Mouse (Mus musculus) right cerebral cortex, postnatal 4 days (tissue): ENCODE measurements around the gene Cers2.
"Not testable (repeated sequence)": the region's sequence is repeated elsewhere in the genome, so short reads cannot be mapped to it uniquely, and the experiment has no call there.

Source experiments
- DNase-seq: peaks from one replicate; pipeline ENCODE4 v3.0.0-alpha.2; 2022

Cers2 gene

GRCm38 (mm10) chr3:95319110-95319509, 4.5 kb downstream of the Cers2 start:
- DNase-seq: no peak

- DNase-seq: no peak
Measured at GRCm38 (mm10) chr3:95319701-95320625, 5.4 kb downstream of the Cers2 start.

DNA sequence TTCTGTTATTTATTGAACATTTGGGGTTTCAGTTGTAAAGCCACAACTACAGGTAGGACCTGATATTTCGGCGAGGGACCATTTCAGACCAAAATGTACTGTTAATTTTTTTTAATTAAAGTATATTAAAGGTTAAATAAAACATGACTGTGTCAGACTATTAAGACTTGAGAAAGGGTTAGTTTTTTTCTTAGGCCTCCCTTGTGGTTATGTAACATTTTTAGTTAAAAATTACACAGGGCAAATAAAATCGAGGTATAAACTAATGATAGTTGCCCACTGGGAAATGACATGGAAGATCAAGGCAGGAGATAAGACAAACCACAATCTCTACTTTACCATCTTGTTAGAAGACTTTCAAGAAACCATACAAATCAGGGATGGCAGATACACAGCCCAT, 8.8 kb downstream of the Cers2 start:
- DNase-seq: no peak

- DNase-seq: no peak
Measured at GRCm38 (mm10) chr3:95324454-95325144, 10.0 kb downstream of the Cers2 start.

DNA sequence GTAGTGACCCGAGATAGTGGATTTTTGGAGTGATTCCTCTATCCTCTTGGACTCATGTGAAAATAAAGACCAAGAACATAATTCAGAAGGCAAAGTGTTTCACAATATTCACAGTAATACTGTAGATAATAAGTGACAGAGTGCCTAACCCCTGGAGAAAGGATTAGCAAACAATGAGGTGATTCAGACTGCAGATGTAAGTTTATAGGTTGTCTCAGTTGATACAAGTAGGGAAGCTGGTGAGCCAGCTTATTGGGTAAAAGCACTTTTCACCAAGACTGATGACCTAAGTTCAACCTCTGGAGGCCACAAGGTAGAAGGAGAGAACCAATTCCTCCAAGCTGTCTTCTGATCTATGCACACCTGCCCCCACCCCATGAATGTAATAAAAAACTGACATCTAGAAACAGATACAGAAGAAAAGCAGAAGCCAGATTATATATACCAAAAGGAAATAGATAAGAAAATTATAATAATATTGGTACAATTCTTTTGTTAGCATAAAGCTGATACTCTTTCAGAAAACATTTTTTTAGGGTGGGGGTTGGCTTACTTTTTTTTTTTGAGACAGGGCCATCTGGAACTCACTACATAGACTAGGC, 14.3 kb downstream of the Cers2 start:
- no peak for DNase-seq

DNA sequence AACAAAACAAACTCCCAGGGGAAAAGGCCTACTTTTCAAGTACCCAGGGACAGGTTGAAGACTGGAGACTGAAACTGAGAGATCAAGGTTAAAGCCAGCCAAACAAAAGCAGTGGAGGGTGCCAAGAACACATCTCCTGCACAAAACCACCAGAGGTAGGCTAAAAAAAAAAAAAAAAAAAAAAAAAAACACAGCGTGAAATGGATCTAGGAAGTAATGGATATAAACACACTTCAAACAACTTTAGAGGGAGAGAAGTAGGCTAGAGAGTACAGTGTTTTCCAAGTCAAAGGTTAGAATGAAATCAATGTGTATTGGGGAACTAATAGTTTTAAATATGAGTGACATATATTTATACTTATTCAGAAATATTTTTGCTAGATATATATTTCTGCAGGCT, 16.9 kb downstream of the Cers2 start:
- no peak for DNase-seq

DNA sequence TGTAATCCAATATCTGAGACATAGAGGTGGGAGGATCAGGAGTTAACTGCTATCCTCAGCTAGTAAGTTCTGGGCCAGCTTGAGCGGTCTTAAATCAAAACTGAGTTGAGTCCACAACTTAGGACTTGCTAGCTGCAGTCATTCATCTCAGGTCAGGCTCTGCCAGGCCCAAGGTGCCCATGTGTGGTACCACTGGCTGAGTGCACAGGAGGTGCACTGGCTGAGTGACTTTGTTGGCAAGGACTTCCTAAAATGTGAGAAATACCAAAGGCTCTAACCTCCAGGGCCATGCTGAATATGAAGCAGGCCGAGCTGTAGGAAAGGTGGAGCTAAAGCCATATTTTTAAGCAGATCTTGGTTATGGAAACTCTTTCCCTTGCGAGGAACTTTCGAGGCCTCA, 22.8 kb downstream of the Cers2 start:
- DNase-seq: no peak

DNA sequence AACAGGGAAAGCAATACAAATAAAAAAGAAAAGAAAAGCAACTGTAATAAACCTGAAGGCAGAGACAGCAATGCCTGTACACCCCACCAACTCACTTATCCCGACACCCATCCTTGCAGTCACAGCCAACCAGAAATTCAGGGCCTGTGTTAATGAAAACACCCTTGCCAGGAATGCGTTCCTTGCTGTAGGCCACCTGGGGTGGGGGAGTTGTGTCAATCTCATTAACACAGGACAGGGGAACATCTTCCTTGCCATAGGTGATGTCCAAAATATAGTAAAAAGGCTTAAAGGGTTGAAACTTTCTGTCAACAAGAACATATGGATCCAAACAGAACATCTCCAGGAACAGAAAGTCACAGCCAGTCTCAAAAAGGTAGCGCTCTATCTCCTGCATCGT, 23.7 kb downstream of the Cers2 start:
- no peak for DNase-seq

DNA sequence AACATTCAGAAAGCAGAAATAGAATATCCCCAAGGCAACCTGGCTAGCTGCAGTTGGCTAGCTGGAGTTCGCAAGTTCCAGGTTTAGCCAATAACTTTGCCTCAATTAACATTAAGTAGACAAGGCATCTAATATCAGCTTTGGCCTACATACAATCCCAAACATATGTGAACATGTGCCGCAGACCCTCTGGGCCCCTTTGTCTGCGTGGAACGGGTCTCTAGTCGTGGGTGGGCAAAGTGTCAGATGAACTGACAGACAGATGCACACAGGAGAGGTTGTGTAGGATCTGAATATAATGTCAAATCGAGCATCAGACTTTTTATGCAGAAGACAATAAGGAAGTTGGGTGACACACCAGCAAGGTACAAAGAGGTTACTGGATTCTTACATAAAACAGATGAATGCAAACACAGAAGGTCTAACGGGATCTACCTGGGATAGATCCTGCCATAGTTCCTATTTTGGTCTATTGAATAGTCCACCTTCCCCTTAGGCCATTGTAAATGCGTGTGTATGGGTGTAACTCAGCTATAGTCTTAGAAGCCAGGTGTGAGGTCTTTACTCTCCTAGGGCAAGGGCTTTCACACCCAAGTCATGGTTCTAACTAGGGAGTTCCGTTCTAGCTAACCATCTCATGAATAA, 28.9 kb downstream of the Cers2 start:
- not testable (repeated sequence) for DNase-seq

GRCm38 (mm10) chr3:95346454-95346853, 31.9 kb downstream of the Cers2 start:
- no peak for DNase-seq

DNA sequence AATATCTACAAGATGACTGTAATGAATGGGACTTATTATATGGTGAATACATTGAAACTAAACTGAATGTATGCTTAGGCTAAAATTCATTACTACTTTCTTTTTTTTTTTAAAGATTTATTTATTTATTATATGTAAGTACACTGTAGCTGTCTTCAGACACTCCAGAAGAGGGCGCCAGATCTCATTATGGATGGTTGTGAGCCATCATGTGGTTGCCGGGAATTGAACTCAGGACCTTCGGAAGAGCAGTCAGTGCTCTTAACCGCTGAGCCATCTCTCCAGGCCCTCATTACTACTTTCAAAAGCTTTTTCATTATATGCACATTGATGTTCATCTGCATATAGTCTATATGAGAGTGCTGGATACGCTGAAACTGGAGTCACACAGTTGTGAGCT, 33.8 kb downstream of the Cers2 start:
- DNase-seq: not testable (repeated sequence)

- no peak for DNase-seq
Measured at GRCm38 (mm10) chr3:95349491-95349890, 34.9 kb downstream of the Cers2 start.

GRCm38 (mm10) chr3:95355911-95356544, 41.4 kb downstream of the Cers2 start:
- DNase-seq: not testable (repeated sequence)

DNA sequence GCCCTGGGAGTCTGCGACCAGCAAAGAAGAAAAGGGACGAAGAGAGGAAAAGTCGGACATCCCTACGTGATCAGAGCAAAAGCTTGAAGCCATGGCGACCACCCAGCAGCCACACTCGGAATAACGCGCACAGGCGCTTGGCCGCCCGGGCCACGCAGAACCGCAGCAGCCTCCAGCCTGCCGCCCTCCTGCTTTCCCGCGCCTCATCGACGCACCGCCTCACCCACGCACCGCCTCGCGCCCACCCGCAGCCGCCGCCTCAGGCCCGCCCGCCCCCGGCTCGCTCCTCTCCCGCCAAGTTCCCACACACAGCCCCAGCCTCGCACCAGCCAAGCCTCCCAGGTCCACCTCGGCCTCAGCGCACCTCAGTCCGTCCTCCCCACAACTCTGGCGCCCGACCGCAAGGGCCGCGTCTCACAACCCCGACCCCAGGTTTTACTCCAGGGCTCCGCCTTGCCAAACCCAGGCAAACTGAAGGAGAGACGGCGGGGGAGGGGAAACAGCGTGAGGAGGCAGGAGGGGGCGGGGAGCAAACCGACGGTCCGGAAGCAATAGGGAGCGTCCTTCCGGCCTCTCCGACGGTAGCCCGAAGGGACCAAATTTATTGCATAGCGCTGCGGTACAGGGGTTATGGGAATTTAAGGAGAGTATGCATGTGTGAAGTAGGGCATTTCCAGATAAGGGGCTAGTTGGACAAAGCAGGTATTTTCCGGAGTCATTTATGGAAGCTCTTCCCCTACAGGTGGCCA, 42.3 kb downstream of the Cers2 start, which contains the start of gene Setdb1:
Setdb1 (minus strand) TSS at position 502 of the 749 bp plus-strand sequence.
- peak; percentile 97 for DNase-seq

GRCm38 (mm10) chr3:95357746-95358145, 43.2 kb downstream of the Cers2 start:
- no peak for DNase-seq

GRCm38 (mm10) chr3:95360276-95360675, 45.7 kb downstream of the Cers2 start:
- DNase-seq: not testable (repeated sequence)

- no peak for DNase-seq
Measured at GRCm38 (mm10) chr3:95370101-95370500, 55.5 kb downstream of the Cers2 start.
